Mouse (Mus musculus) kidney, embryonic 16.5 days (tissue): ENCODE data around the gene Fbh1. TPM values are rescaled to one million over a fixed set of nuclear protein-coding genes. Genes with fewer than 3 reads are reported as not detected.

Source experiments
- ATAC-seq: fragments of 200-750 bp; cut with Nextera tagmentation; 2 replicates; pipeline ENCODE4 v1.8.0; 2017; ENCODE audit warnings: moderate TSS enrichment; ENCODE audit not compliant: low FRiP score, low TSS enrichment
- H3K27ac ChIP-seq: fragments of 300-500 bp; sonication (generic); 2 replicates; pipeline ENCODE4 v1.5.1; 2014; ENCODE audit warnings: low read length
- H3K27me3 ChIP-seq: fragments of 300-500 bp; sonication (generic); 2 replicates; pipeline ENCODE4 v1.6.1; 2014; ENCODE audit warnings: low read length, control low read depth, mixed read lengths; ENCODE audit not compliant: insufficient read depth
- H3K36me3 ChIP-seq: fragments of 300-500 bp; sonication (generic); 2 replicates; pipeline ENCODE4 v1.6.1; 2014; ENCODE audit warnings: low read length, control low read depth, mixed read lengths; ENCODE audit not compliant: insufficient read depth
- H3K4me1 ChIP-seq: fragments of 300-500 bp; sonication (generic); 2 replicates; pipeline ENCODE4 v1.6.1; 2014; ENCODE audit warnings: low read length, control low read depth, mixed read lengths; ENCODE audit not compliant: insufficient read depth
- H3K4me2 ChIP-seq: fragments of 300-500 bp; sonication (generic); replicated peaks from 2 replicates; pipeline ENCODE4 v1.6.1; 2014; ENCODE audit warnings: low read depth, low read length
- H3K4me3 ChIP-seq: fragments of 300-500 bp; sonication (generic); 2 replicates; pipeline ENCODE4 v1.5.1; 2014; ENCODE audit warnings: mild to moderate bottlenecking, low read length
- H3K9ac ChIP-seq: fragments of 300-500 bp; sonication (generic); replicated peaks from 2 replicates; pipeline ENCODE4 v1.6.1; 2014; ENCODE audit warnings: low read length
- H3K9me3 ChIP-seq: fragments of 300-500 bp; sonication (generic); 2 replicates; pipeline ENCODE4 v1.6.1; 2016; ENCODE audit warnings: low read length, control low read depth
- whole genome bisulfite sequencing: fragments of 180-500 bp; shearing (Covaris S2); extraction: QIAGEN DNeasy Blood & Tissue Kit; methylation state at CpG from one replicate; pipeline ENCODE4 v1.1.7; 2014; 5-methylcytosine and 5-hydroxymethylcytosine counted together
- polyA plus RNA-seq: library from polyadenylated mRNA; unstranded; fragments of >200 nt; fragmentation: Nextera tagmentation; extraction: Ambion mirVana; gene quantifications from 2 replicates; pipeline ENCODE4 v1.2.1, GENCODE M21; 2015

The Fbh1 gene
- polyA plus RNA-seq, result 137 and 141 TPM in 2 replicates

- Histone ChIP-seq H3K9ac (peak within 1 kb of the TSS; percentile 83), H3K27ac (peak within 1 kb of the TSS; percentile 98), H3K4me1 (peaks cover 23% of the 10 kb centered on the region), H3K36me3 (peaks cover 15% of the 10 kb centered on the region), H3K27me3 (no peaks in the 10 kb centered on the region), H3K9me3 (peaks cover 3% of the 10 kb centered on the region; the same call in 1 of the 2 replicates), H3K4me3 (peak within 1 kb of the TSS; percentile 80), H3K4me2 (peak within 1 kb of the TSS; percentile 87)
- WGBS, result 0% methylated on average over 63 of the region's 73 CpGs
- peak; percentile 97 for ATAC-seq
Observed at GRCm38 (mm10) chr2:11777091-11778068, at the start of gene Fbh1, which contains the start of gene Ankrd16. TSS of gene Fbh1 (minus strand) at chr2:11777582. TSS of gene Ankrd16 (plus strand) at chr2:11777876.

DNA sequence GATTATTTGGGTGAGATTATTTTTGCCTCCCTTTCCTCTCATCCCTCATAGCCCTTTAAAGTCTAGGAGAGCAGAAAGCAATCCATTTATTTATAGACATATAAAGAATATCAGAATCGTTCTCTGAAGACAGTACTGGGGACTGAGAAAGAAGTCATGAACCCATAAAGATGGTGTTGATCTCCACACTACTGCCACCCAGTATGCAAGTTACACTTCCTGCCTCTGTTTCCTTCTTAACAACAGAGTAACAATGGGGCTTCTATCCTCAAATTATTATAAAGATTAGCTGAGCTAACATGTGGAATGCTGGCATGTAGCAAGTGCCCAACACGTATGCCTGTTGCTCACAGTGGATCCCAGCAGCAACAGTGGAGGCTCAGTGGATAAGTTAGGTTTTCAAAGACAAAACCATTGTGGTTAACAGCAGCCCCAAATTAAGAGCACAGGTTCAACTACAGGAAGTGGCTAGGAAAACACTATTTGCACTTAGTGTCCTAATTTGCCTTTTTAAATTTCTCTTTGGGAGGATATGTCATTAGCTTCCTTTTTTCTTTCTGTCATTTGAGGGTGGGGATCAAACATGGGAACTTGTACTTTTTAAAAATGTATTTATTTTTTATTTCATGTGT is 24.0 kb upstream of the Fbh1 start:
- no peak overlapping the region for H3K9ac ChIP-seq
- no peaks in the 10 kb centered on the region for H3K27me3 ChIP-seq
- H3K4me1 ChIP-seq, result no peaks in the 10 kb centered on the region
- no peak overlapping the region for H3K27ac ChIP-seq
- H3K4me2 ChIP-seq, result no peak overlapping the region
- H3K4me3 ChIP-seq, result no peak overlapping the region
- WGBS, result 89% methylated on average over 2 of the region's 2 CpGs
- ATAC-seq, result no peak
- H3K36me3 ChIP-seq, result no peaks in the 10 kb centered on the region
- H3K9me3 ChIP-seq, result no peaks in the 10 kb centered on the region

DNA sequence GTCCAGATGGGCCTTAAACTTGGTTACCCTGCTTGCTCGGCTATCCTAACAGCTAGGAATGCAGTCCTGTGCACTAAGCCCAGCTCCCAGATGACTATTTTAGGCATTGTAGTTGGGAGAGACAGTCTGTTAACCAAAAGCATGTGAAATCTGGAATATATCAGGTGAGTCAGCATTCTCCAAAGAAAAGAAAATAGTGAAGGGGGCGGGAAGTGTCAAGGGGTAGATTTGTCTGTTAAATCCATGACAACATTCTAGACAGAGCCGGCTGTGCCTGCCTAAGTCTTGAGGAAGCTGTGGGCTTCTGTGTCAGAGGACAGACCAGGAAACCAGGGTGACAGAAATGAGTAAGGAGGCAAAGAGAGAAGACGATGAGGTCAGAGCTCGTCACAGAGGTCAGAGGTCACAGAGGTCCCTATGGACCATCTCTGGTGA is 20.6 kb upstream of the Fbh1 start:
- ATAC-seq, result no peak
- Histone ChIP-seq H3K4me1 (no peaks in the 10 kb centered on the region), H3K4me2 (no peak overlapping the region), H3K36me3 (0 out of 2 replicates have a peak, but pooled peaks cover 5% of the 10 kb centered on the region), H3K9me3 (no peaks in the 10 kb centered on the region), H3K27ac (no peak overlapping the region), H3K9ac (no peak overlapping the region), H3K27me3 (no peaks in the 10 kb centered on the region), H3K4me3 (no peak overlapping the region)
- WGBS, result 43% methylated on average over 5 of the region's 5 CpGs

GRCm38 (mm10) chr2:11794668-11795067 is 17.3 kb upstream of the Fbh1 start:
- no peak overlapping the region for H3K4me3 ChIP-seq
- peaks cover 5% of the 10 kb centered on the region; the same call in 1 of the 2 replicates for H3K9me3 ChIP-seq
- H3K27me3 ChIP-seq, result no peaks in the 10 kb centered on the region
- H3K4me1 ChIP-seq, result no peaks in the 10 kb centered on the region
- H3K9ac ChIP-seq, result no peak overlapping the region
- ATAC-seq, result no peak
- no peak overlapping the region for H3K4me2 ChIP-seq
- 72% methylated on average over 4 of the region's 4 CpGs for WGBS
- H3K27ac ChIP-seq, result no peak overlapping the region
- peaks cover 25% of the 10 kb centered on the region for H3K36me3 ChIP-seq

DNA sequence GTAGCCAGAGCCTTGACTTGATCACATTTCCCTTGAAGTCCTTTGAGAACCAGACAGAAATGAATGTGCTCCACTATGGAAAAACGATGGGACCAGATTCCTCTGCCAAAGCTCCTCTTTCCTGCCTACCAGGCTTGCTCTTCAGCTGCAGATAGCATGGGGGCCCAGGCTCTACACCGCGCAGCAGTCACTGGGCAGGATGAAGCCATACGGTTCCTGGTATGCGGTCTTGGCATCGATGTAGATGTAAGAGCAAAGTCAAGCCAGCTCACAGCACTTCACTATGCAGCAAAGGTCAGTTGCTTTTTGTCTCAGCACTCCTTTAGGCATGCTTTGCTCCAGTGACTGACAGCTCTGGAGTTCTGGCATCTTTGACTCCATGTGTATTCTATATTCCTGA is 6.8 kb upstream of the Fbh1 start:
- H3K36me3 ChIP-seq, result peaks cover 65% of the 10 kb centered on the region
- H3K4me1 ChIP-seq, result peaks cover 10% of the 10 kb centered on the region
- ATAC-seq, result no peak
- H3K9ac ChIP-seq, result no peak overlapping the region
- 94% methylated on average over 6 of the region's 6 CpGs for WGBS
- H3K4me3 ChIP-seq, result no peak overlapping the region
- H3K27me3 ChIP-seq, result no peaks in the 10 kb centered on the region
- no peak overlapping the region for H3K27ac ChIP-seq
- H3K9me3 ChIP-seq, result peaks cover 3% of the 10 kb centered on the region; the same call in 1 of the 2 replicates
- H3K4me2 ChIP-seq, result no peak overlapping the region

DNA sequence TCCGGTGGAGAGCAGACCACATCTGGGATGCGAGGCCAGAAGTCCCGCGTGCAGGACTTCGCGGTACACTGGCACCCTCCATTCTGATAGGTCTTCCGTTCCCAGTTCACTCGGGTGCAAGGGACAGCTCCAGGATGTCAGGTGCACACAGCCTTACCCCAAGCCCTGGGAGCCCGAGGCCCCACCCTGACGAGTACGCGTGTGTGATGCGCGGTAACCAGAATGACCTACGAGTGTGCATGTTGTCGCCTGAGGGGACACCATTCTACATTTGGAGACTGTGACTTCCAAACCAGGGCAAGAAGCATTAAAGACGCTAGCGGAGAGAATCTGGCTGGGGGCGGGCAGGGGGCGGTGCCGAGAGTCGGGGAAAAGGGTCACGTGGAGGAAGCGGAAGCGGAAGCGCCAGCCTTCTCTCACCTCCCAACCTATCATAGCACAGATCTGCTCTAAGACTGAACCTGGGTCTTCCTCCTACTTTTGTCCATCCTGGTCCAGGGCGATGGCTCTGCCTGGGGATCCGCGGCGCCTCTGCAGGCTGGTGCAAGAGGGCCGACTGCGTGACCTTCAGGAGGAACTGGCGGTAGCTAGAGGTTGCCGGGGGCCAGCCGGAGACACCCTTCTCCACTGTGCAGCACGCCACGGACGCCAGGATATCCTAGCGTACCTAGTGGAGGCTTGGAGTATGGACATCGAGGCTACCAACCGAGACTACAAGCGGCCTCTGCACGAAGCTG is 873 bp upstream of the Fbh1 start:
- peak; percentile 88 for ATAC-seq
- WGBS, result under 1% methylated on average over 43 of the region's 43 CpGs
- Histone ChIP-seq H3K27me3 (no peaks in the 10 kb centered on the region), H3K4me1 (peaks cover 23% of the 10 kb centered on the region), H3K4me2 (peak overlapping the region; percentile 87), H3K4me3 (peak overlapping the region; percentile 80), H3K9ac (peak overlapping the region; percentile 83), H3K27ac (peak overlapping the region; percentile 98), H3K9me3 (peaks cover 3% of the 10 kb centered on the region; the same call in 1 of the 2 replicates), H3K36me3 (peaks cover 23% of the 10 kb centered on the region)

- Histone ChIP-seq H3K4me3 (peak overlapping the region; percentile 80), H3K4me1 (peaks cover 23% of the 10 kb centered on the region), H3K27ac (no peak overlapping the region), H3K9me3 (no peaks in the 10 kb centered on the region), H3K4me2 (peak overlapping the region; percentile 70), H3K27me3 (no peaks in the 10 kb centered on the region), H3K9ac (peak overlapping the region; percentile 80), H3K36me3 (peaks cover 6% of the 10 kb centered on the region)
- ATAC-seq, result no peak
- 52% methylated on average over 8 of the region's 8 CpGs for WGBS
Observed at GRCm38 (mm10) chr2:11776415-11776814, 967 bp downstream of the Fbh1 start.

DNA sequence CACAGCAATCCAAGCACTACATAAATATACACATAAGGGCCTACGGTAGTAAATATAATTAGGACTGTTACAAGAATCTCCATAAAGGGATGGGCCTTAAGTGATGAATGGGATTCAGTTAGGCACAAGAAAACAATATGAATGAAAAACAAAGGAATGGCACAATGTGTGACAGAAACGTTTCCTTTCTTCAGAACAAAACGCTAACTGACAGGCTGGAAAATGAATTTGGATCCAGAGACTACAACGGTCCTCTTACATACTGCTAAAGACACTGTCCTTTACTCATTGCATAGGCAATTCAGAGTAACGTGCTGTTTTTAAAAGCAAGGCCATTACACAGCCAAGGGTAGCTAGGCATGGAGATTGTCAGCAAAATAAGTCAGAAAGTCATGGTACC is 2.3 kb downstream of the Fbh1 start:
- peaks cover 23% of the 10 kb centered on the region for H3K4me1 ChIP-seq
- H3K4me2 ChIP-seq, result no peak overlapping the region
- H3K27ac ChIP-seq, result no peak overlapping the region
- 85% methylated on average over 5 of the region's 5 CpGs for WGBS
- no peak overlapping the region for H3K4me3 ChIP-seq
- H3K36me3 ChIP-seq, result no peaks in the 10 kb centered on the region
- no peak overlapping the region for H3K9ac ChIP-seq
- H3K9me3 ChIP-seq, result no peaks in the 10 kb centered on the region
- H3K27me3 ChIP-seq, result no peaks in the 10 kb centered on the region
- no peak for ATAC-seq

GRCm38 (mm10) chr2:11774426-11774825 is 3.0 kb downstream of the Fbh1 start:
- 67% methylated on average over 10 of the region's 10 CpGs for WGBS
- H3K27me3 ChIP-seq, result no peaks in the 10 kb centered on the region
- H3K9ac ChIP-seq, result no peak overlapping the region
- no peaks in the 10 kb centered on the region for H3K9me3 ChIP-seq
- H3K36me3 ChIP-seq, result peaks cover 5% of the 10 kb centered on the region
- H3K4me3 ChIP-seq, result no peak overlapping the region
- ATAC-seq, result no peak
- no peak overlapping the region for H3K27ac ChIP-seq
- peaks cover 16% of the 10 kb centered on the region for H3K4me1 ChIP-seq
- no peak overlapping the region for H3K4me2 ChIP-seq
